Mouse (Mus musculus) thymus, postnatal 36 days (tissue): ENCODE measurements around the gene Inpp4b.

Experiments
- DNase-seq, 2 experiments: peaks; one replicate each; pipeline ENCODE4 v3.0.0; 2022; ENCODE audit warnings: mixed read lengths in 2 of 2

The Inpp4b gene

GRCm38 (mm10) chr8:81582906-81583305 lies 240.6 kb downstream of the Inpp4b start:
- DNase-seq = no peak

GRCm38 (mm10) chr8:81586783-81587182 lies 244.4 kb downstream of the Inpp4b start:
- DNase-seq = no peak

DNA sequence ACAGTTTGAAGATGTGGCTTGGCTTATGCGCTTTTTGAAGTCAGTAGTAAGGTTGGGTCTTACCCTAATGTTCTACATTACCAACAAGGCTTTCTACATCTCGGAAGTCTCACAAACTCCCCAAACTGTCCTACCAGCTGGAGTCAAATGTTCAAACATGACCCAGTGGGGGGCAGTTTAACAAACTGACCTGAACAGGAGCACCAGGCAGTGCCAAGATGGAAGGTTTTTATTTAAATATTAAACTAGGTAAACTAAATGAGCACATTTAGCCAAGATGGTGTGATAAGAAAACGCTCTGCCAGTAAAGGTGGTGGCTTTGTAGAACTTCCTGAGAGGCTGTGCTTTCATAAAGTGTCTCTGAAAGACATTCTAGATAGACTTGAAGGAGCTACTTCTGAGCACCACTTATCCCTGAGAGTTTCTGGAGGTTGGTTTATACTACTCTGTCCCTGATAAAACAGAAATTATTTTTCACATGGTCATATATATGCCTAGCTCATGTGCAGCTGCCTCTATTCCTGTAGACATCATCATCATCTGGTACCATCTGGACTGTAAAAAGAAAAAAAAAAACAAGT lies 251.9 kb downstream of the Inpp4b start:
- DNase-seq = no peak

DNA sequence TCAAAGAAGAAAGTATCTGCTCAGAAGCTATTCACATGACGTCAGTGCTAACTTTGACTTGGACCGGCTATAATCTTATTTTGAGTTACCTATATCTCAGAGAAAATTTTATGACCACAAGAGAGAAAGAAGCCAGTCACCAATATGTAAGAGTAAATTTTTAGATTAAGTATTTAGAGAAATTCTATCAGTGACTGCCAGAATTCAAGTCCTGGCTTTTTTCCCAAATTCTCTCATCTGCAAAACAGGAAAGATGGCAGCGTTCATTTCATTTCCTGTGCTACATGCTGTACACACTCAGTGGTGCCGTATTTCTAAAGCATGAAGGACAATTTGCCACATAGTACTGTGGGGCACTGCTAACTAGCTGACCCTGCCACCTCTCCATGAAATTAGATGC lies 256.9 kb downstream of the Inpp4b start:
- no peak for DNase-seq

DNA sequence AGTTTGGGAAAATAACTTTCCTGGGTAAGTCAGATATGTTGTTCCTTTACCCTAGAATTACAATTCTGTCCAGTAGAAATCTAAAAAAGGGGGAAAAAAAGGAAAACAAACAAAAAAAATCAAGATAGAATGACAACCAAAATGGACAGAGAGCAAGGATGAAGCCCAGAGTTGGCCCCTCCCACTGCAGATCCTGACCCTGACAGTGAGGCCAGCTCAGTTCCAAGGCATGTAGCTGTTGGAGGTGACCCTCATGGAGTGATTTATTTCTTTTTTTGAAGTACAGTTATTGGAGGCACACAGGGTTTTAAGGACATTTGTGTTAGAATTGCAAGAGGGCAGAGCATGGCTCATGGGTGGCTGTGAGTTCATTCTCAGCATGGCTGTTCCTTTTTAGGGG lies 258.8 kb downstream of the Inpp4b start:
- no peak for DNase-seq

- no peak for DNase-seq
Observed at GRCm38 (mm10) chr8:81608082-81608481, 265.7 kb downstream of the Inpp4b start.

GRCm38 (mm10) chr8:81609064-81609463 lies 266.7 kb downstream of the Inpp4b start:
- no peak for DNase-seq

DNA sequence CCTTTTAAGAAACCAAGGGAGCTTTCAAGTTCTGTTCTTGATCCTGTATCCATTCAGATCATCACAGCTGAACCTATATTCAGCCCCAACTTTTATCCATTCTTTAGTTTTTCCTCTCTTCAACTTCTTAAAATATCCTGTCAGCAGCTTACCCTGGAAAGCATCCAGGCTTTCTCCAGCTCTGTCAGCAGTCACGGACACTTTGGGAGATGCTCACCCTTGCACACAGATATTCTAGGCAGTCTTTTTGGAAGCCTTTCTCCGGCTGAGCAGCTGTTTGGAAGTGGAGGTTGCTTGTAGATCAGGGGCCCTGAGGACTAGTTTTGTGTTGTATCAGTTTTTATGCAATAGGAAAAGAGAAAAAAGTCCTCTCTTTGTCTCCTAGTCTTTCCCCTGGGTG lies 270.3 kb downstream of the Inpp4b start:
- no peak for DNase-seq

- no peak for DNase-seq
Observed at GRCm38 (mm10) chr8:81614135-81614534, 271.8 kb downstream of the Inpp4b start.

- DNase-seq = peak; percentile 11 to 40
Observed at GRCm38 (mm10) chr8:81614605-81615004, 272.2 kb downstream of the Inpp4b start.

DNA sequence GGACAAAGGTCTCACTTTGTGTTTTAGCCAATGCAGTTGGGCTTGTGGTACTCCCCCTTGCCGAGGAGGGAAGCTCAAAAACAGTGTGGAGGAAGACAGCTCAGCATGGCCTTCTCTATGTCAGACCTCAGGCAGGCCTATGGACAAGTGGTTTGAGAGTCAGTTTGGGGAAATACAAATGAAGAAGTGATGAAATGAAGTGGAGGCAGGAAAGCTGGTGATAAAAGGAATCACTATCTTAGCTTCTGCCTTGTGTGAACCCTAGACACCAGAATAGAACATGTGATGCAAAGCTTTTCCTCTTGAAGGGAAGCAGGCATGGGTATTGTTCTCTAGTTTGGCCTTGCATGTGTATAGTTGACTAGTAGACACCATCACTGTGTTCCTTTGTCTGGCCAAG lies 273.2 kb downstream of the Inpp4b start:
- DNase-seq = no peak

GRCm38 (mm10) chr8:81618918-81619317 lies 276.6 kb downstream of the Inpp4b start:
- DNase-seq = no peak

- no peak for DNase-seq
Observed at GRCm38 (mm10) chr8:81635015-81635414, 292.7 kb downstream of the Inpp4b start.

DNA sequence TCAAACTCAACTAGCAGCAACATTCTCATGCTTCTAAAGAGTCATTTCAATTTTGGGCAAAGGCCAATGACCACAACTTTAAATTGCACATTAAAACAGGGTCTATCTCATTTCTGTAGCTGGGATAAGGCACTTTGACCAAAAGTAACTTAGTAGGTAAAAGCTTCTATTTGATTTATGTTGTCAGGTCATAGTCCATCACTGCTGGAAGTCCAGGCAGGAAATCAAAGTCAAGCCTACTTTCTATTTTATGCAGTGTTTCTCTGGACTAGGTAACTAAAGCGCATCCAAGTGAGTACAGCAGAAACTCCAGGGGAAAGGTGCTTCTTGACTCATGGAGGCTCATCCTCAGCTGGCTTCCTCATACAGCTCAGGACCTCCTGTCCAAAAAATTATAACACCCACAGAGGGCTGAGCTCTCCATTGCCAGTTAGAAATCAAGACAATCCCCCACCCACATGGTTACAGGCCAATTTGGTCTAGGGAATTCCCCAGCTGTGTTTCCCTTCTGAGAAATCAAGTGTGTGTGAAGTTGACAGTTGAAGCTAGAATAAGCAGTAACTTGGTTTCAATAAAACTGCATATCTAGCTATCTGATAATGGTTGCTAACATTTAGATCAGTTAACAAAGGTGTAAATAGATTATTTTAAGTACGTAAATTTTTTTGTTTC lies 293.7 kb downstream of the Inpp4b start:
- no peak for DNase-seq

- no peak for DNase-seq
Observed at GRCm38 (mm10) chr8:81638478-81638877, 296.1 kb downstream of the Inpp4b start.

- DNase-seq = no peak
Observed at GRCm38 (mm10) chr8:81639820-81640219, 297.5 kb downstream of the Inpp4b start.

DNA sequence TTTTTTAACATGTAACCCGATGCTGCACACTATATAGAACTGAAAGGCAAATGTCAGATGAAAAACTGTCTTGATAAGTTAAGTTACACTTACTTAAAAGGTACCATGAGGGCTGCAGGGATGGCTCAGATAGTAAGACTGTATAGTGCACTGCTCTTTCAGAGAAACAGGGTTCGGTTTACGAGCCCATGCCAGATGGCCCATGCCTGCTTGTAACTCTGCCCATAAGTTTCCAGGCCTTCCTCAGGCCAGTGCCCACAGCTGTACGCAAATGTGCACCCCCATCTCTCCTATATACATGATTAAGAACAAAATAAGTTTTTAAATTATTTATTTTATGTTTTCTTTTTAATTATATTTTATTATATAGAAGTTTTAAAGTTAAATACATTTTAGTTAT lies 300.7 kb downstream of the Inpp4b start:
- DNase-seq = no peak

- no peak for DNase-seq
Observed at GRCm38 (mm10) chr8:81692167-81692566, 349.8 kb downstream of the Inpp4b start.

DNA sequence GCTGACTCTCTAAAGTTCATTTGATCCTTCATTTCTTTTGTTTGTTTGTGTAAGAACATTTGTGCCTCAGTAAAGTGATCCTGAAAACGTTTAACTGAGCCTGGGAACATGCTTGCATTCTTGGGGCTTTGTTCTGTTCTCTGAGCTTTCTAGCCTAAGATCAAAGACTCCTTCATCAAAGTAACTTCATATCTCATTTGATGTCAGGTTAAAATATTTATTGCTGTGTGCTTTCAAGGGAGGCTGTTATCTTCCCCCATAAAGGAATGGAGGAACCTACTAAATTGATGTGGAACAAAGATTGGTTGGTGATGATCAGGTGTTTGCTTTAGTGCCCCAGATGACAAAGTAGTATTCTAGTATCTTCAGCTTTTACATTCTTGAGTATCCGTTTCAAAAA lies 352.5 kb downstream of the Inpp4b start:
- DNase-seq = no peak

- DNase-seq = no peak
Observed at GRCm38 (mm10) chr8:81702038-81702437, 359.7 kb downstream of the Inpp4b start.

DNA sequence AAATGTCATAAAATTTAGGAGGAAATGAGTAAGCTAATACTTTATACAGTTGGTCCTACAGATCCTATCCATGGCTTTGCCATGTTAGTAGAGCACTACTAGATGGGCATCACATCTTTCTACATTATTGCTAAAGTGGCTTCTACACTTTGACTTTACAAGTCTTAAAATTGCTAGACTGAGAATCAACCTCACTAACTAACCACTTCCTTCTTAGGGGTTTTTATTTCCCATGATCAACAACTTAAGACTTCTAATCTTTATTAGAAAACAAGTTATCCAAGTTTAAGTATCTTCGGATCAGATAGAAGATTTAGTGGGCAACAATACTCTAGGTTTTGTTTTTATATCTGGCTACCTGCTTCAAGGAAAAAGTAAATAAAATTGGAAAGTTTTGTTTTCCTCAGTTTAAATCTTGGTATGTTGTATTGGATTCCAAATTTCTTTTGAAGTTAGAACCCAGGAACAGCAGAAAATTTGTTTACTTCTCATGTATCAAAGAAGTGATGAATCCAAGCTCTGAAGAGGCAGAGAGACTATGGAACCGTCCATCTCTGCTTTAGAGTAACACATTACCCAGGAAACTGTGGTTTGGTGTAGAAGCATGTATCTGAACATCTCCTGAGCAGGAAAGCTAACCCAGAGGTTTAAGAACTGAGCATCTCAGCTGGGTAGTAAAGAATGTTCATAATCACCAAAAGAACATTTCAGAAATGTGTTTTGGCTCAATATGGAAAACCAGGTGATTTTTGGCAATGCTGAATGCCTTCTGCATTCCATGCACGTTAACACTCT lies 361.4 kb downstream of the Inpp4b start:
- no peak for DNase-seq

GRCm38 (mm10) chr8:81707436-81707835 lies 365.1 kb downstream of the Inpp4b start:
- DNase-seq = no peak

GRCm38 (mm10) chr8:81731332-81731731 lies 389.0 kb downstream of the Inpp4b start:
- no peak for DNase-seq

GRCm38 (mm10) chr8:81735655-81736054 lies 393.3 kb downstream of the Inpp4b start:
- no peak for DNase-seq
